Mouse (Mus musculus): ENCODE data around the gene Rbm20. TPM values are rescaled to one million over a fixed set of nuclear protein-coding genes. Genes with fewer than 3 reads are reported as not detected.
A peak's percentile ranks its signal among the peaks of the same experiment; 100 is the strongest.

Rbm20 gene
- total RNA-seq, 2 experiments from 2014 or later = 2.9 to 3.8 TPM

GRCm38 (mm10) chr19:53710861-53711260 lies 33.8 kb downstream of the Rbm20 start:
- intact Hi-C loops (cut with DNase I) = no loop called here
- no peak for DNase-seq (ENCODE audit: low spot score in 2 of 2)

GRCm38 (mm10) chr19:53711261-53711890 lies 34.3 kb downstream of the Rbm20 start:
- DNase-seq (ENCODE audit: low spot score in 2 of 2) = no peak
- intact Hi-C loops (cut with DNase I) = no loop called here

- no peak for DNase-seq (ENCODE audit: low spot score in 2 of 2)
- intact Hi-C loops (cut with DNase I) = no loop called here
These were observed 35.4 kb downstream of the Rbm20 start for GRCm38 (mm10) chr19:53712297-53713025.

- no peak for DNase-seq (ENCODE audit: low spot score in 2 of 2)
- intact Hi-C loops (cut with DNase I) = no loop called here
These were observed 36.3 kb downstream of the Rbm20 start for GRCm38 (mm10) chr19:53713364-53713763.

- intact Hi-C loops (cut with DNase I) = no loop called here
- DNase-seq (ENCODE audit: low spot score in 2 of 2) = no peak
These were observed 39.4 kb downstream of the Rbm20 start for GRCm38 (mm10) chr19:53716469-53716868.

GRCm38 (mm10) chr19:53717364-53717763 lies 40.3 kb downstream of the Rbm20 start:
- DNase-seq (ENCODE audit: low spot score in 2 of 2) = no peak
- intact Hi-C loops (cut with DNase I) = no loop called here

- DNase-seq (ENCODE audit: low spot score in 2 of 2) = no peak
- intact Hi-C loops (cut with DNase I) = no loop called here
These were observed 45.1 kb downstream of the Rbm20 start for GRCm38 (mm10) chr19:53722186-53722585.

GRCm38 (mm10) chr19:53724053-53724452 lies 46.9 kb downstream of the Rbm20 start:
- DNase-seq (ENCODE audit: low spot score in 2 of 2) = no peak
- intact Hi-C loops (cut with DNase I) = no loop called here

GRCm38 (mm10) chr19:53726340-53726739 lies 49.2 kb downstream of the Rbm20 start:
- DNase-seq (ENCODE audit: low spot score in 2 of 2) = no peak
- intact Hi-C loops (cut with DNase I) = no loop called here

GRCm38 (mm10) chr19:53726755-53727154 lies 49.6 kb downstream of the Rbm20 start:
- intact Hi-C loops (cut with DNase I) = no loop called here
- DNase-seq (ENCODE audit: low spot score in 2 of 2) = no peak

- intact Hi-C loops (cut with DNase I) = no loop called here
- no peak for DNase-seq (ENCODE audit: low spot score in 2 of 2)
These were observed 50.2 kb downstream of the Rbm20 start for GRCm38 (mm10) chr19:53727277-53727676.

GRCm38 (mm10) chr19:53727886-53728669 lies 51.0 kb downstream of the Rbm20 start:
- peak in 1 of 2 experiments; percentile 42 for DNase-seq (ENCODE audit: low spot score in 2 of 2)
- intact Hi-C loops (cut with DNase I) = no loop called here

- no peak for DNase-seq (ENCODE audit: low spot score in 2 of 2)
- intact Hi-C loops (cut with DNase I) = no loop called here
These were observed 52.8 kb downstream of the Rbm20 start for GRCm38 (mm10) chr19:53729919-53730318.

GRCm38 (mm10) chr19:53731761-53732201 lies 54.7 kb downstream of the Rbm20 start:
- DNase-seq (ENCODE audit: low spot score in 2 of 2) = no peak
- intact Hi-C loops (cut with DNase I) = no loop called here

- DNase-seq (ENCODE audit: low spot score in 2 of 2) = no peak
- intact Hi-C loops (cut with DNase I) = no loop called here
These were observed 57.7 kb downstream of the Rbm20 start for GRCm38 (mm10) chr19:53734845-53735244.

GRCm38 (mm10) chr19:53738701-53739131 lies 61.6 kb downstream of the Rbm20 start:
- intact Hi-C loops (cut with DNase I) = no loop called here
- no peak for DNase-seq (ENCODE audit: low spot score in 2 of 2)

- intact Hi-C loops (cut with DNase I) = no loop called here
- DNase-seq (ENCODE audit: low spot score in 2 of 2) = no peak
These were observed 62.6 kb downstream of the Rbm20 start for GRCm38 (mm10) chr19:53739570-53740266.

GRCm38 (mm10) chr19:53740750-53741380 lies 63.8 kb downstream of the Rbm20 start:
- no peak for DNase-seq (ENCODE audit: low spot score in 2 of 2)
- intact Hi-C loops (cut with DNase I) = no loop called here

- DNase-seq (ENCODE audit: low spot score in 2 of 2) = peak; percentile 28 to 50
- intact Hi-C loops (cut with DNase I) = no loop called here
These were observed 64.8 kb downstream of the Rbm20 start for GRCm38 (mm10) chr19:53741902-53742301.
